Mouse (Mus musculus): ENCODE results near the gene Hmgn1. TPM values are rescaled to one million over a fixed set of nuclear protein-coding genes. Genes with fewer than 3 reads are reported as not detected.
A peak's percentile ranks its signal among the peaks of the same experiment; 100 is the strongest.

Hmgn1 gene
- polyA plus RNA-seq, 1 experiment from 2014 or later: 365 TPM

- H3K4me1 ChIP-seq (replicated peaks; ENCODE audit: control insufficient read depth, insufficient read depth): peaks cover 4% of the 10 kb centered on the region
- no peaks in the 10 kb centered on the region for H3K9me3 ChIP-seq (ENCODE audit: control insufficient read depth, low read length)
- no peak overlapping the region for H3K9ac ChIP-seq (ENCODE audit: low read length)
- no peaks in the 10 kb centered on the region for H3K27me3 ChIP-seq (ENCODE audit: control insufficient read depth, insufficient read depth, low read length)
- no peak overlapping the region for H3K4me2 ChIP-seq (replicated peaks; ENCODE audit: low read depth)
- ATAC-seq (ENCODE audit: low FRiP score, low TSS enrichment) (no peak), DNase-seq (ENCODE audit: low spot score) (no peak)
- no peak overlapping the region for H3K4me3 ChIP-seq (ENCODE audit: low read depth, low read length)
- peak overlapping the region; percentile 82 for H3K27ac ChIP-seq (replicated peaks)
- WGBS: 67% methylated on average over 8 of the region's 8 CpGs
- no peak for TF ChIP-seq CTCF (IDR thresholded peaks at IDR 0.05; ENCODE audit: low read depth)
- peak; percentile 37 for TF ChIP-seq EP300 (optimal IDR thresholded peaks at IDR 0.05)
- peaks cover 6% of the 10 kb centered on the region; the same call in 1 of the 2 replicates for H3K36me3 ChIP-seq (ENCODE audit: control insufficient read depth, insufficient read depth, low read length)
These were observed 28.5 kb upstream of the Hmgn1 start for GRCm38 (mm10) chr16:96156019-96156418.

- 81% methylated on average over 2 of the region's 2 CpGs for WGBS
- peaks cover 7% of the 10 kb centered on the region; the same call in 1 of the 2 replicates for H3K4me1 ChIP-seq (replicated peaks; ENCODE audit: control insufficient read depth, insufficient read depth)
These were observed 26.9 kb upstream of the Hmgn1 start for GRCm38 (mm10) chr16:96154476-96154875.

GRCm38 (mm10) chr16:96151551-96151950 is 24.0 kb upstream of the Hmgn1 start:
- peak overlapping the region; percentile 70 for H3K27ac ChIP-seq (replicated peaks)
- H3K27me3 ChIP-seq (ENCODE audit: control insufficient read depth, insufficient read depth, low read length): no peaks in the 10 kb centered on the region
- peak; percentile 85 for DNase-seq (ENCODE audit: low spot score)
- ATAC-seq (ENCODE audit: low FRiP score, low TSS enrichment): peak; percentile 53
- 0 out of 2 replicates have a peak overlapping the region, but pooled peaks have one; percentile 23 for H3K9ac ChIP-seq (ENCODE audit: low read length)
- no peaks in the 10 kb centered on the region for H3K9me3 ChIP-seq (ENCODE audit: control insufficient read depth, low read length)
- 19% methylated on average over 9 of the region's 9 CpGs for WGBS
- H3K4me3 ChIP-seq (ENCODE audit: low read depth, low read length): no peak overlapping the region
- peaks cover 10% of the 10 kb centered on the region; the same call in 1 of the 2 replicates for H3K4me1 ChIP-seq (replicated peaks; ENCODE audit: control insufficient read depth, insufficient read depth)
- H3K4me2 ChIP-seq (replicated peaks; ENCODE audit: low read depth): 0 out of 2 replicates have a peak overlapping the region, but pooled peaks have one; percentile 1
- H3K36me3 ChIP-seq (ENCODE audit: control insufficient read depth, insufficient read depth, low read length): peaks cover 6% of the 10 kb centered on the region; the same call in 1 of the 2 replicates
- TF ChIP-seq CTCF (IDR thresholded peaks at IDR 0.05; ENCODE audit: low read depth) (peak; percentile 95), EP300 (optimal IDR thresholded peaks at IDR 0.05) (no peak)

More at GRCm38 (mm10) chr16:96154476-96154875, 26.9 kb upstream of the Hmgn1 start:
- Histone ChIP-seq H3K4me3 (ENCODE audit: low read depth, low read length) (no peak overlapping the region), H3K9me3 (ENCODE audit: control insufficient read depth, low read length) (no peaks in the 10 kb centered on the region), H3K36me3 (ENCODE audit: control insufficient read depth, insufficient read depth, low read length) (peaks cover 6% of the 10 kb centered on the region; the same call in 1 of the 2 replicates), H3K4me2 (replicated peaks; ENCODE audit: low read depth) (no peak overlapping the region), H3K27ac (replicated peaks) (peak overlapping the region; percentile 82), H3K9ac (ENCODE audit: low read length) (no peak overlapping the region), H3K27me3 (ENCODE audit: control insufficient read depth, insufficient read depth, low read length) (no peaks in the 10 kb centered on the region)
- no peak for ATAC-seq (ENCODE audit: low FRiP score, low TSS enrichment)
- TF ChIP-seq CTCF (IDR thresholded peaks at IDR 0.05; ENCODE audit: low read depth): no peak
- TF ChIP-seq EP300 (optimal IDR thresholded peaks at IDR 0.05): no peak
- no peak for DNase-seq (ENCODE audit: low spot score)

GRCm38 (mm10) chr16:96150995-96151394 is 23.5 kb upstream of the Hmgn1 start:
- H3K4me3 ChIP-seq (ENCODE audit: low read depth, low read length): no peak overlapping the region
- peak overlapping the region; percentile 23 for H3K9ac ChIP-seq (ENCODE audit: low read length)
- TF ChIP-seq EP300 (optimal IDR thresholded peaks at IDR 0.05) (no peak), CTCF (IDR thresholded peaks at IDR 0.05; ENCODE audit: low read depth) (no peak)
- WGBS: 13% methylated on average over 4 of the region's 4 CpGs
- ATAC-seq (ENCODE audit: low FRiP score, low TSS enrichment): peak; percentile 58
- H3K36me3 ChIP-seq (ENCODE audit: control insufficient read depth, insufficient read depth, low read length): peaks cover 6% of the 10 kb centered on the region; the same call in 1 of the 2 replicates
- H3K4me1 ChIP-seq (replicated peaks; ENCODE audit: control insufficient read depth, insufficient read depth): peaks cover 10% of the 10 kb centered on the region; the same call in 1 of the 2 replicates
- H3K27me3 ChIP-seq (ENCODE audit: control insufficient read depth, insufficient read depth, low read length): no peaks in the 10 kb centered on the region
- H3K4me2 ChIP-seq (replicated peaks; ENCODE audit: low read depth): 0 out of 2 replicates have a peak overlapping the region, but pooled peaks have one; percentile 1
- peak; percentile 62 for DNase-seq (ENCODE audit: low spot score)
- H3K9me3 ChIP-seq (ENCODE audit: control insufficient read depth, low read length): no peaks in the 10 kb centered on the region
- H3K27ac ChIP-seq (replicated peaks): peak overlapping the region; percentile 70

GRCm38 (mm10) chr16:96149311-96149710 is 21.8 kb upstream of the Hmgn1 start:
- DNase-seq (ENCODE audit: low spot score): no peak
- H3K4me1 ChIP-seq (replicated peaks; ENCODE audit: control insufficient read depth, insufficient read depth): peaks cover 10% of the 10 kb centered on the region; the same call in 1 of the 2 replicates
- H3K4me2 ChIP-seq (replicated peaks; ENCODE audit: low read depth): no peak overlapping the region
- ATAC-seq (ENCODE audit: low FRiP score, low TSS enrichment): no peak
- TF ChIP-seq EP300 (optimal IDR thresholded peaks at IDR 0.05) (no peak), CTCF (IDR thresholded peaks at IDR 0.05; ENCODE audit: low read depth) (no peak)
- peaks cover 2% of the 10 kb centered on the region; the same call in 1 of the 2 replicates for H3K36me3 ChIP-seq (ENCODE audit: control insufficient read depth, insufficient read depth, low read length)
- H3K27ac ChIP-seq (replicated peaks): peak overlapping the region; percentile 88
- H3K9ac ChIP-seq (ENCODE audit: low read length): 0 out of 2 replicates have a peak overlapping the region, but pooled peaks have one; percentile 27
- H3K9me3 ChIP-seq (ENCODE audit: control insufficient read depth, low read length): no peaks in the 10 kb centered on the region
- H3K4me3 ChIP-seq (ENCODE audit: low read depth, low read length): no peak overlapping the region
- H3K27me3 ChIP-seq (ENCODE audit: control insufficient read depth, insufficient read depth, low read length): no peaks in the 10 kb centered on the region
- WGBS: 43% methylated on average over 9 of the region's 9 CpGs

GRCm38 (mm10) chr16:96148834-96149233 is 21.3 kb upstream of the Hmgn1 start:
- Histone ChIP-seq H3K4me1 (replicated peaks; ENCODE audit: control insufficient read depth, insufficient read depth) (peaks cover 10% of the 10 kb centered on the region; the same call in 1 of the 2 replicates), H3K36me3 (ENCODE audit: control insufficient read depth, insufficient read depth, low read length) (no peaks in the 10 kb centered on the region; the same call in 1 of the 2 replicates), H3K27me3 (ENCODE audit: control insufficient read depth, insufficient read depth, low read length) (no peaks in the 10 kb centered on the region), H3K27ac (replicated peaks) (peak overlapping the region; percentile 88), H3K9me3 (ENCODE audit: control insufficient read depth, low read length) (no peaks in the 10 kb centered on the region), H3K4me3 (ENCODE audit: low read depth, low read length) (no peak overlapping the region), H3K4me2 (replicated peaks; ENCODE audit: low read depth) (no peak overlapping the region; the same call in 1 of the 2 replicates), H3K9ac (ENCODE audit: low read length) (peak overlapping the region; percentile 27; the same call in 1 of the 2 replicates)
- TF ChIP-seq EP300 (optimal IDR thresholded peaks at IDR 0.05) (no peak), CTCF (IDR thresholded peaks at IDR 0.05; ENCODE audit: low read depth) (no peak)
- WGBS: 48% methylated on average over 6 of the region's 6 CpGs
- DNase-seq (ENCODE audit: low spot score) (no peak), ATAC-seq (ENCODE audit: low FRiP score, low TSS enrichment) (no peak)
